Mouse (Mus musculus): Measurements from ENCODE around the gene Gm12258.

DNA sequence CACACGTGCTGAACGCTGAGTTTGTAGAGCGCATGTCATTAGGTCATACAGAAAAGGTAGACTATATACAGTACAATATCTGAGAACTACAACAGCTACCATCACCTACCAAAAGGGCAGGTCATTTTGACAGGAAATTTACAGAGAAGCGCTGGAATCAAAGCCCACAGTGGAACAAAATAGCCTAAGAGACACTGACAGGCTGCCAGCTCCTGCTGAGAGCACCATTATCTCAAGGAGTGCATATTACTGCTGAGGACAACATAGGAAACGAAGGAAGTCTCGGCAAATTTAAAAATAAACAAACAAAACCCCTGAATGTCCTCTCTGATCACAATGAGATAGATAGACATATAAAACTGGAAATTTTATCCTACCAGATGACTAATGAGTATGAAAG is 50.5 kb downstream of the Gm12258 start:
- no peak for TF ChIP-seq CTCF (IDR thresholded peaks at IDR 0.05; ENCODE audit: low read depth, low read length)
- no peak for TF ChIP-seq POLR2A (IDR thresholded peaks at IDR 0.05; ENCODE audit: extremely low read depth, insufficient read depth, low read length)

Measured in liver, adult 2 months (tissue).